Mouse (Mus musculus) liver, embryonic 14.5 days (tissue): ENCODE data around the gene Idh1. TPM values are rescaled to one million over a fixed set of nuclear protein-coding genes. Genes with fewer than 3 reads are reported as not detected.

Source experiments
- ATAC-seq: fragments of 200-750 bp; cut with Nextera tagmentation; 2 replicates; pipeline ENCODE4 v1.8.0; 2017; ENCODE audit warnings: moderate number of reproducible peaks, mild to moderate bottlenecking, moderate library complexity; ENCODE audit not compliant: insufficient read depth
- DNase-seq, 3 experiments: peaks; one replicate each; pipeline ENCODE4 v3.0.0-alpha.2; 2012 to 2013; ENCODE audit warnings: low read depth in 3 of 3, low spot score in 3 of 3
- H3K27ac ChIP-seq: fragments of 300-500 bp; sonication (generic); 2 replicates; pipeline ENCODE4 v1.5.1; 2014; ENCODE audit warnings: moderate library complexity, mild to moderate bottlenecking, control low read depth, inconsistent platforms
- H3K27me3 ChIP-seq: fragments of 300-500 bp; sonication (generic); 2 replicates; pipeline ENCODE4 v1.6.1; 2014; ENCODE audit warnings: mild to moderate bottlenecking, low read length, moderate library complexity; ENCODE audit not compliant: control insufficient read depth, insufficient read depth
- H3K36me3 ChIP-seq: fragments of 300-500 bp; sonication (generic); replicated peaks from 2 replicates; pipeline ENCODE4 v1.6.1; 2014; ENCODE audit warnings: low read depth; ENCODE audit not compliant: control insufficient read depth, insufficient read depth
- H3K4me1 ChIP-seq, 2 experiments: fragments of 200-500 bp in 1 of 2; fragments of 300-500 bp in 1 of 2; sonication (generic) in 1 of 2; replicated peaks; 2 replicates each; pipeline ENCODE4 v1.6.1; 2012 to 2014; ENCODE audit warnings: antibody characterized with exemption in 1 of 2, inconsistent platforms in 1 of 2, low read length in 1 of 2; ENCODE audit not compliant: control insufficient read depth in 2 of 2, insufficient read depth in 2 of 2
- H3K4me2 ChIP-seq: fragments of 300-500 bp; sonication (generic); 2 replicates; pipeline ENCODE4 v1.6.1; 2014; ENCODE audit warnings: low read depth, mild to moderate bottlenecking, control low read depth, moderate library complexity
- H3K4me3 ChIP-seq, 2 experiments: fragments of 200-500 bp in 1 of 2; fragments of 300-500 bp in 1 of 2; sonication (generic) in 1 of 2; 2 replicates each; pipeline ENCODE4 v1.5.1; 2012 to 2014; ENCODE audit warnings: low read depth in 2 of 2, low read length in 2 of 2, mild to moderate bottlenecking in 2 of 2, control low read depth in 1 of 2, inconsistent platforms in 1 of 2, moderate library complexity in 1 of 2; ENCODE audit not compliant: insufficient read depth in 1 of 2
- H3K9ac ChIP-seq: fragments of 300-500 bp; sonication (generic); replicated peaks from 2 replicates; pipeline ENCODE4 v1.6.1; 2014; ENCODE audit warnings: mild to moderate bottlenecking, control low read depth, moderate library complexity
- H3K9me3 ChIP-seq: fragments of 300-500 bp; sonication (generic); 2 replicates; pipeline ENCODE4 v1.6.1; 2016; ENCODE audit warnings: low read length, mixed read lengths; ENCODE audit not compliant: control insufficient read depth
- CTCF ChIP-seq: IDR thresholded peaks from 2 replicates; pipeline ENCODE4 v1.5.1; 2016; ENCODE audit warnings: antibody characterized with exemption, low read depth, control low read depth
- EP300 ChIP-seq: IDR thresholded peaks from 2 replicates; pipeline ENCODE4 v1.6.1; 2016; ENCODE audit warnings: antibody characterized with exemption, low read depth
- WGBS: fragments of 180-500 bp; shearing (Covaris S2); extraction: QIAGEN DNeasy Blood & Tissue Kit; methylation state at CpG from one replicate; pipeline ENCODE4 v1.1.7; 2014; ENCODE audit not compliant: insufficient replicate concordance; 5-methylcytosine and 5-hydroxymethylcytosine counted together
- polyA plus RNA-seq, 2 experiments: library from polyadenylated mRNA; depleted of rRNA in 1 of 2; stranded (reverse) in 1 of 2; unstranded in 1 of 2; fragments of >200 nt; fragmentation: Nextera tagmentation in 1 of 2; extraction: Ambion mirVana in 1 of 2; gene quantifications; 2 replicates each; pipeline versions ENCODE4 v1.2.1 to v1.2.3; 2012 to 2014

Idh1 gene
- polyA plus RNA-seq, 2 experiments, result 34.6 to 96.0 TPM

GRCm38 (mm10) chr1:65147326-65147725 lies 39.0 kb downstream of the Idh1 start:
- Histone ChIP-seq H3K27me3 (no peaks in the 10 kb centered on the region), H3K9me3 (no peaks in the 10 kb centered on the region), H3K9ac (no peak overlapping the region), H3K4me3 (no peak overlapping the region), H3K4me1 (no peaks in the 10 kb centered on the region), H3K4me2 (no peak overlapping the region), H3K27ac (no peak overlapping the region), H3K36me3 (no peaks in the 10 kb centered on the region)
- TF ChIP-seq EP300, result no peak
- no peak for TF ChIP-seq CTCF
- no peak for ATAC-seq
- WGBS, result 68% methylated on average over 5 of the region's 5 CpGs
- DNase-seq, result no peak

GRCm38 (mm10) chr1:65146601-65147000 lies 39.7 kb downstream of the Idh1 start:
- Histone ChIP-seq H3K4me1 (no peaks in the 10 kb centered on the region), H3K36me3 (no peaks in the 10 kb centered on the region), H3K27ac (no peak overlapping the region), H3K9ac (no peak overlapping the region), H3K4me3 (no peak overlapping the region), H3K9me3 (no peaks in the 10 kb centered on the region), H3K27me3 (no peaks in the 10 kb centered on the region), H3K4me2 (no peak overlapping the region)
- no peak for DNase-seq
- WGBS, result 12% methylated on average over 2 of the region's 2 CpGs
- ATAC-seq, result no peak
- no peak for TF ChIP-seq CTCF
- no peak for TF ChIP-seq EP300

- Histone ChIP-seq H3K4me1 (no peaks in the 10 kb centered on the region), H3K9me3 (no peaks in the 10 kb centered on the region), H3K4me3 (no peak overlapping the region), H3K9ac (no peak overlapping the region), H3K27me3 (no peaks in the 10 kb centered on the region), H3K36me3 (no peaks in the 10 kb centered on the region), H3K4me2 (no peak overlapping the region), H3K27ac (no peak overlapping the region)
- WGBS, result 67% methylated on average over 2 of the region's 2 CpGs
- no peak for ATAC-seq
- no peak for DNase-seq
- no peak for TF ChIP-seq CTCF
- no peak for TF ChIP-seq EP300
These were observed 41.5 kb downstream of the Idh1 start for GRCm38 (mm10) chr1:65144783-65145182.

GRCm38 (mm10) chr1:65137560-65137959 lies 48.7 kb downstream of the Idh1 start:
- no peaks in the 10 kb centered on the region for H3K9me3 ChIP-seq
- H3K4me3 ChIP-seq, result no peak overlapping the region
- no peak for TF ChIP-seq EP300
- TF ChIP-seq CTCF, result no peak
- no peak overlapping the region for H3K27ac ChIP-seq
- no peak overlapping the region for H3K4me2 ChIP-seq
- H3K36me3 ChIP-seq, result no peaks in the 10 kb centered on the region
- ATAC-seq (no peak), DNase-seq (no peak)
- no peak overlapping the region for H3K9ac ChIP-seq
- H3K27me3 ChIP-seq, result no peaks in the 10 kb centered on the region
- 65% methylated on average over 6 of the region's 6 CpGs for WGBS
- H3K4me1 ChIP-seq, result no peaks in the 10 kb centered on the region

- Histone ChIP-seq H3K4me3 (no peak overlapping the region), H3K4me1 (no peaks in the 10 kb centered on the region), H3K9me3 (no peaks in the 10 kb centered on the region), H3K4me2 (no peak overlapping the region), H3K27ac (no peak overlapping the region), H3K36me3 (no peaks in the 10 kb centered on the region), H3K9ac (no peak overlapping the region), H3K27me3 (no peaks in the 10 kb centered on the region)
- TF ChIP-seq EP300 (no peak), CTCF (no peak)
- ATAC-seq, result no peak
- DNase-seq, result no peak
- WGBS, result 54% methylated on average over 1 of the region's 1 CpGs
These were observed 53.5 kb downstream of the Idh1 start for GRCm38 (mm10) chr1:65132833-65133232.

- Histone ChIP-seq H3K4me2 (no peak overlapping the region), H3K36me3 (no peaks in the 10 kb centered on the region), H3K4me1 (no peaks in the 10 kb centered on the region), H3K27ac (no peak overlapping the region), H3K27me3 (no peaks in the 10 kb centered on the region), H3K4me3 (no peak overlapping the region), H3K9ac (no peak overlapping the region), H3K9me3 (no peaks in the 10 kb centered on the region)
- TF ChIP-seq CTCF, result no peak
- no peak for TF ChIP-seq EP300
- DNase-seq (no peak), ATAC-seq (no peak)
- WGBS, result 66% methylated on average over 1 of the region's 1 CpGs
These were observed 54.6 kb downstream of the Idh1 start for GRCm38 (mm10) chr1:65131671-65132070.
